Mouse (Mus musculus) lung, adult 2 months (tissue): ENCODE measurements around the gene Zfp592. TPM values are rescaled to one million over a fixed set of nuclear protein-coding genes. Genes with fewer than 3 reads are reported as not detected.

Experiments
- DNase-seq: peaks from one replicate; pipeline ENCODE4 v3.0.0; 2022
- H3K4me1 ChIP-seq: fragments of 200-500 bp; 2 replicates; pipeline ENCODE4 v1.6.1; 2011; ENCODE audit warnings: low read length; ENCODE audit not compliant: control insufficient read depth, insufficient read depth
- H3K4me3 ChIP-seq: fragments of 200-500 bp; replicated peaks from 2 replicates; pipeline ENCODE3; 2011; ENCODE audit warnings: low read depth, mild to moderate bottlenecking, control low read depth, low read length; ENCODE audit errors: extremely low read depth
- CTCF ChIP-seq: fragments of 200-500 bp; IDR thresholded peaks from 2 replicates; pipeline ENCODE4 v1.5.1; 2011; ENCODE audit warnings: mild to moderate bottlenecking, low read length, control low read depth; ENCODE audit not compliant: insufficient read depth
- POLR2A ChIP-seq: fragments of 200-500 bp; IDR thresholded peaks from 2 replicates; pipeline ENCODE4 v1.6.1; 2011; ENCODE audit warnings: low read depth, mild to moderate bottlenecking, control low read depth, low read length, borderline replicate concordance; ENCODE audit errors: extremely low read depth
- WGBS: fragments of 180-500 bp; shearing (Covaris S2); methylation state at CpG from one replicate; pipeline ENCODE4 v1.1.7; 2018; 5-methylcytosine and 5-hydroxymethylcytosine counted together
- polyA plus RNA-seq: library from polyadenylated mRNA; depleted of rRNA; stranded (reverse); fragments of >200 nt; gene quantifications from 2 replicates; pipeline ENCODE4 v1.2.3, GENCODE M21; 2012

The Zfp592 gene
- polyA plus RNA-seq, 1 experiment, result 20.1 TPM

GRCm38 (mm10) chr7:81049966-81050365 is 56.5 kb downstream of the Zfp592 start:
- no peak for TF ChIP-seq CTCF
- no peak for TF ChIP-seq POLR2A
- H3K4me1 ChIP-seq, result 0 out of 2 replicates have a peak, but pooled peaks cover 2% of the 10 kb centered on the region
- WGBS, result 73% methylated on average over 5 of the region's 5 CpGs
- no peak for DNase-seq
- no peak overlapping the region for H3K4me3 ChIP-seq

GRCm38 (mm10) chr7:81055709-81056370 is 62.4 kb downstream of the Zfp592 start:
- WGBS, result 68% methylated on average over 11 of the region's 11 CpGs
- no peak for DNase-seq
- Histone ChIP-seq H3K4me3 (no peak overlapping the region), H3K4me1 (peaks cover 8% of the 10 kb centered on the region)
- TF ChIP-seq CTCF (no peak), POLR2A (no peak)

DNA sequence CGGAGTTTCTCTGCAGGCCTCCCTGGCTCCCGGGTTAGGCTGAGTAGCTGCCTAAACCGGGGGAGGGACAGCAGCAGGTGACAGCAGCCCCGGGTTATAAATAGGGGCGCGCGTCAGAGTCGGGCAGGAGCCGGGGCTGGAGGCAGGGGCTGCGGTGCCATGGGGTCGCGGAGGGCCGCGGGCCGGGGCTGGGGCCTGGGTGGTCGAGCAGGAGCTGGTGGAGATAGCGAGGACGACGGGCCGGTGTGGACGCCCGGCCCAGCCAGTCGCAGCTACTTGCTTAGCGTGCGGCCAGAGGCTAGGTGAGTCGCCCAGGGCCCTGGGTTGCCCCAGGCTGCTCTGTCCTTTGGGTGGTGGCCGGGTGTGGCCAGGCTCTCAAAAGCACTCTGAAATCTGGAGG is 64.0 kb downstream of the Zfp592 start, which contains the start of gene Alpk3:
Gene Alpk3, plus strand, starts transcription at position 130 of the 400 bp plus-strand sequence.
- DNase-seq, result no peak
- no peak for TF ChIP-seq POLR2A
- no peak for TF ChIP-seq CTCF
- peaks cover 8% of the 10 kb centered on the region for H3K4me1 ChIP-seq
- H3K4me3 ChIP-seq, result no peak within 1 kb of the TSS
- WGBS, result 52% methylated on average over 27 of the region's 27 CpGs

- Histone ChIP-seq H3K4me1 (peaks cover 8% of the 10 kb centered on the region), H3K4me3 (no peak overlapping the region)
- no peak for TF ChIP-seq CTCF
- TF ChIP-seq POLR2A, result no peak
- no peak for DNase-seq
- WGBS, result 39% methylated on average over 6 of the region's 6 CpGs
Observed at GRCm38 (mm10) chr7:81057901-81058711, 64.6 kb downstream of the Zfp592 start.

DNA sequence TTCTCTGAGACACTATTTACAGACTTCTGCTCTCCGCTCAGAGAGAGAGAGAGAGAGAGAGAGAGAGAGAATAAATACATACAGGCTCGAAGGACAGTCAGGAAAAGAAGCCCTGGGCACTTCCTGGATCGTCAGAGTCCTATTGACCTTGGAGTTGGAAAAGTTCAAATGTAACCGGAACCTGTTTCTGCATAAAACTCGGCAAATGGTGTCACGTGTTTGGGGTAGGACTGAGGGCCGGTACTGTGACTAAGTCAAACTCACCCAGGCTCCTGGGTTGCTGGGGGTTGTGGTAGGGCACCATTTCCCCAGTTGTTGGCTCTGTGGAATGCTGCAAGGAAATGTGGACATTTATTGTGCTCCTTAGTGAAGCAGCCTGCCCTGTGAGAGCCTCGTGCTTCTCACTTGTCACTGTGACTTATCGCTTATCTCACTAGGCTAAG is 65.3 kb downstream of the Zfp592 start:
- Histone ChIP-seq H3K4me1 (peaks cover 8% of the 10 kb centered on the region), H3K4me3 (no peak overlapping the region)
- DNase-seq, result no peak
- TF ChIP-seq CTCF, result no peak
- TF ChIP-seq POLR2A, result no peak
- WGBS, result 25% methylated on average over 9 of the region's 9 CpGs

- no peak for TF ChIP-seq CTCF
- TF ChIP-seq POLR2A, result no peak
- H3K4me3 ChIP-seq, result no peak overlapping the region
- H3K4me1 ChIP-seq, result peaks cover 8% of the 10 kb centered on the region
- 63% methylated on average over 5 of the region's 5 CpGs for WGBS
- DNase-seq, result no peak
Observed at GRCm38 (mm10) chr7:81059388-81059787, 65.9 kb downstream of the Zfp592 start.

DNA sequence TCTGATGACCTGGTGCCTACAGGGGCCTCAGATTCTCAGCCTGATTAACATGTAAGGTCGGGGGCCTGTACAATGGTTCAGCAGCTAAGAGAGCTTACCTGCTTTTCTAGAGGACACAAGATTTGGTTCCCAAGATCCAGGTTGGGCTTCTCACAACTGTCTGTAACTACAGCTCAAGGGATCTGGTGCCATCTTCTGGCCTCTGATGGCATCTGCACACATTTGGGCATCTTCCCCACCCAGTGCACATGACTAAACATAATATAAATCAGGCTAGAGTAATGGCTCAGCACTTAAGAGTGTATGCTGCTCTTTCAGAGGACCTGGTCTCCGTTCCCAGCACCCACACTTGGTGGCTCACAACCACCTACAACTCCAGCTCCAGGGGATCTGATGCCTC is 67.4 kb downstream of the Zfp592 start:
- no peak for DNase-seq
- Histone ChIP-seq H3K4me3 (no peak overlapping the region), H3K4me1 (peaks cover 8% of the 10 kb centered on the region)
- TF ChIP-seq CTCF, result peak; percentile 68
- no peak for TF ChIP-seq POLR2A
- WGBS, result 82% methylated on average over 2 of the region's 2 CpGs

GRCm38 (mm10) chr7:81061936-81062335 is 68.5 kb downstream of the Zfp592 start:
- DNase-seq, result no peak
- peaks cover 8% of the 10 kb centered on the region for H3K4me1 ChIP-seq
- 71% methylated on average over 11 of the region's 11 CpGs for WGBS
- H3K4me3 ChIP-seq, result no peak overlapping the region
- TF ChIP-seq CTCF (no peak), POLR2A (no peak)

- no peak for DNase-seq
- H3K4me3 ChIP-seq, result no peak overlapping the region
- H3K4me1 ChIP-seq, result peaks cover 4% of the 10 kb centered on the region
- TF ChIP-seq CTCF (no peak), POLR2A (no peak)
- WGBS, result 78% methylated on average over 9 of the region's 9 CpGs
Observed at GRCm38 (mm10) chr7:81063332-81063731, 69.9 kb downstream of the Zfp592 start.
